Mouse (Mus musculus): ENCODE results near the gene Gpr89. TPM values are rescaled to one million over a fixed set of nuclear protein-coding genes. Genes with fewer than 3 reads are reported as not detected.
A peak's percentile ranks its signal among the peaks of the same experiment; 100 is the strongest.

Gene Gpr89
- total RNA-seq, 2 experiments from 2014 or later = 14.8 to 18.3 TPM

- no peak for DNase-seq
- intact Hi-C loops (cut with DNase I) = no loop called here
These were observed 30.2 kb downstream of the Gpr89 start for GRCm38 (mm10) chr3:96874808-96875571.

DNA sequence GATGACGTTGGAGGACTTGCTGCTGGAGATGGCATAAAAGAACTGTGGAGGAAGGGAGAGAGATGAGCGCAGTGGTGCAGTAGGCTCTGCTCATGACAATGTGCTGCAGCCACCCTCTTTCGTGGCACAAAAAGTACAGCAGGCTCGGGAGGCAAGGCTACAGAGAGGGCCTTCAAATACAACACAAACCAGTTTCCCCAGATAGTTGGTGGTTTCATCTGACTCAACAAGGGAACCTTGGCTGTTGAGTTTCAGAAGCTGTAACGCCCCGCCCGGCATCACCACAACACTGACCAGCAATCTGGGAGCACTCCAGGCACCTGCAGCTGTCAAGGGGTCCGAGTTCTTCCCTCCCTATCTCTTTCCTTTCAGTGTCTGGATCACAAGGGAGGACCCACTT is 32.6 kb downstream of the Gpr89 start:
- DNase-seq = no peak
- intact Hi-C loops (cut with DNase I) = no loop called here

DNA sequence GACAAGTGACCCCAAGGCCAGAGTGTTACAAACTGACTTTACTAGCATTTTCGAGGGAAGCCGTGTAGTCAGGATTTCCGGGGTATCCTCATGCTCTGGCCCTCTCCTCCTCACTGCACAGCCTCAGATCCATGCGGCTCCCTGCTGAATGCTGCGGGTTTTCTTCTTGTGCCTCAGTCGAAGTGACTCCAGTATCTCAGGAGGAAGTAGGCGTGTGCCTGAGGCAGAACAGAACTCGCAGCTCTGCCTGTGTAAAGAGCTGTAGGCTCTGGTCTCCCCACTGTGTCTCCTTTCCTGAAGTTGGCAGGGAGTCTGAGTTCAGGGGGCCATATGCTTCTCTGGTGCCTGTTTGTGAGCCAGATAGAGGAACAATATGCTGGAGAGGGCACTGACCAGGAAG is 34.1 kb downstream of the Gpr89 start:
- intact Hi-C loops (cut with DNase I) = no loop called here
- no peak for DNase-seq

GRCm38 (mm10) chr3:96870270-96870669 is 34.9 kb downstream of the Gpr89 start:
- intact Hi-C loops (cut with DNase I) = no loop called here
- no peak for DNase-seq

GRCm38 (mm10) chr3:96869091-96869490 is 36.1 kb downstream of the Gpr89 start:
- intact Hi-C loops (cut with DNase I) = no loop called here
- no peak for DNase-seq

- intact Hi-C loops (cut with DNase I) = no loop called here
- DNase-seq = peak in 1 of 2 experiments; percentile 10
These were observed 36.6 kb downstream of the Gpr89 start for GRCm38 (mm10) chr3:96868566-96868965.

- intact Hi-C loops (cut with DNase I) = no loop called here
These were observed 37.3 kb downstream of the Gpr89 start for GRCm38 (mm10) chr3:96867863-96868262.

GRCm38 (mm10) chr3:96860498-96860897 is 44.6 kb downstream of the Gpr89 start:
- DNase-seq = peak in 1 of 2 experiments; percentile 12
- intact Hi-C loops (cut with DNase I) = no loop called here

More at GRCm38 (mm10) chr3:96867863-96868262, 37.3 kb downstream of the Gpr89 start:
- DNase-seq = peak in 1 of 2 experiments; percentile 3

DNA sequence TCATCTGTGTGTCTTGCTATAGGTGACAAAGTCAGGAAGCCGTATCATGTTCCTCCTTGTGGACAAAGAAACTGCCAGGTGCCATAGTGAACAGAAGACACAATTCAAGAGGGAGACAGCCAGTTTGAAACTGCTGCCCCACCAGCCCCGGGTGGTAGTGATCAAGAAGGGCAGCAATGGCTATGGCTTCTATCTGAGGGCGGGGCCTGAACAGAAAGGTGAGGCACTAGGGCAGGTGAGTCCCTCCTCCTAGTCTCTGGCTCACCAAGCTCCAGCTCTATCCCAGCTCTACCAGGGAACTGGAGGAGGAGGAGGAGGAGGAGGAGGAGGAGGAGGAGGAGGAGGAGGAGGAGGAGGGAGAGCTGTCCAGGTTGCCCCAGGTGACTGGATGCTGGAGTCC is 49.3 kb downstream of the Gpr89 start:
- DNase-seq = peak in 1 of 2 experiments; percentile 5
- intact Hi-C loops (cut with DNase I) = no loop called here

DNA sequence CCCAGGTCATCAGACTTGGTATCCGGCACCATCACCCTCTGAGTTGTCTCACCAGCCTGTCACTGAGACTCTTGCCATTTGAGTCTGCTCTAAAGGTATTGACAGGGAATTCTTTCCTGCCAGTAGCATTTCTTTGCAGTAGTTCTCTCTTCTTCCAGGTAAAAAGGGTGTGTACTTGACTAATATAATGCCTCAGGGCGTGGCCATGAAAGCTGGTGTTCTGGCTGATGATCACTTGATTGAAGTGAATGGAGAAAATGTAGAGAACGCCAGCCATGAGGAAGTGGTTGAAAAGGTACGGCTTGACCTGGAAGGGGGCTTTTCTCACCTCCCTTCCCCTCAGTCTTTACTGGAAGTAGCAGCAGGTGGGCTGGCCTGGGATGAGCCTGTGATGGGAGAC is 50.8 kb downstream of the Gpr89 start:
- no peak for DNase-seq
- intact Hi-C loops (cut with DNase I) = no loop called here

- DNase-seq = no peak
- intact Hi-C loops (cut with DNase I) = no loop called here
These were observed 52.6 kb downstream of the Gpr89 start for GRCm38 (mm10) chr3:96852561-96852960.

- DNase-seq = no peak
- intact Hi-C loops (cut with DNase I) = no loop called here
These were observed 55.9 kb downstream of the Gpr89 start for GRCm38 (mm10) chr3:96849168-96849727.

GRCm38 (mm10) chr3:96848470-96848869 is 56.7 kb downstream of the Gpr89 start:
- intact Hi-C loops (cut with DNase I) = no loop called here
- DNase-seq = no peak

DNA sequence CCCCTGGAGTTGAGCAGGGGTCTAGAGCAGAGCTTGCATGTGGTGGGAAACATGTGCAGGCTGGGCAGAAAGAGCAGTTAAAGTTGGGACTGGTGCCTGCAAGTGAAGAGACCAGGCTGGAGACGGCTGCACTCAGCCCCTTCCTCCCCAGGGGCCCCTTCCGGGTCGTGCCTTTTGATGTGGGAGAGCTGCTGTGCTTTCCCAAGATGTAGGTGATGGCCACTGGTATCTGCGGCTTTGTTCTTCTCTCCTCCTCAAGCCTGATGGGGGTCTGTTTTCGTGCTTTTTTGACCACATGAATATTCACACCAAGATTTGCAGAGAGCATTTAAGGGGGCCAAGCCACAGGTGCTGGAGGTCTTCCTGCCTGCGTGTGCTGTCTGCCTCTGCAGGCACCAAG is 57.5 kb downstream of the Gpr89 start:
- intact Hi-C loops (cut with DNase I) = no loop called here
- peak in 1 of 2 experiments; percentile 7 for DNase-seq

- intact Hi-C loops (cut with DNase I) = no loop called here
- peak in 1 of 2 experiments; percentile 3 for DNase-seq
These were observed 58.2 kb downstream of the Gpr89 start for GRCm38 (mm10) chr3:96846985-96847384.

DNA sequence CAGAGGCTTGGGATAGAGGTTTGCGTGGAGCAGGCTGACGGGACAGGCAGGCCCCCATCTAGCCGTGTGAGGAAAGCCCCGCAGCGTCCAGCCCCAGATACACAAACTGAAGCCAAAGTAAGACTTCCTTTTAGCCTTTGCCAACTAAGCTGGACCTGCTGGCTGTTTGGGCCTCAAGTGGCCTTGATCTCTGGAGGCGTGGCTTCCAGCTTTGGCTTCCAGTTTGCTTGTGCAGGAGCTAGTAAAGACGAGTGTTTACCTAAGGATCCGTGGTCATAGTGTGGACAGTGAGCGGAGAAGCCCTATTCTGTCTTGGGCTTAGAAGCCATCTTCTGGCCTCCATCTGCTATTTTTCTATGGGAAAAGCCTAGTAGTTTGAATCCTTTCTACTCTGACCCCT is 59.3 kb downstream of the Gpr89 start:
- intact Hi-C loops (cut with DNase I) = no loop called here
- DNase-seq = peak in 1 of 2 experiments; percentile 9

DNA sequence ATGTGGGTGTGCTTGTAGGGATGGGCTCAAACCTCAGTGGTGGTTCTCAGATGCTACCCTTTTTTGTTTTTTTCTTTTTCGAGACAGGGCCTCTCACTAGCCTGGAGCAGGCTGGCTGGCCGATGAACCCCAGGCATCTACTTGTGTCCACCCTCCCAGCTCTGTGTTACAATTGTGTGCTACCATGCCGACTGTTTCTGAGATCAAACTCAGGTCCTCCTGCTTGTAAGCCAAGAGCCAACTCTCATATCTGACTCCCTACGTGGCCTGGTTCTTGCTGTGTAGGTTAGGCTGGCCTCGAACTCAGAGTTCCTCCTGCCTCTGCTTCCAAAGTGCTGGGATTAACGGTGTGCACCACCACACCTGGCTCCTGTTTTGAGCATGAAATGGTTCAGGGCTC is 60.0 kb downstream of the Gpr89 start:
- intact Hi-C loops (cut with DNase I) = no loop called here
- DNase-seq = peak in 1 of 2 experiments; percentile 5

DNA sequence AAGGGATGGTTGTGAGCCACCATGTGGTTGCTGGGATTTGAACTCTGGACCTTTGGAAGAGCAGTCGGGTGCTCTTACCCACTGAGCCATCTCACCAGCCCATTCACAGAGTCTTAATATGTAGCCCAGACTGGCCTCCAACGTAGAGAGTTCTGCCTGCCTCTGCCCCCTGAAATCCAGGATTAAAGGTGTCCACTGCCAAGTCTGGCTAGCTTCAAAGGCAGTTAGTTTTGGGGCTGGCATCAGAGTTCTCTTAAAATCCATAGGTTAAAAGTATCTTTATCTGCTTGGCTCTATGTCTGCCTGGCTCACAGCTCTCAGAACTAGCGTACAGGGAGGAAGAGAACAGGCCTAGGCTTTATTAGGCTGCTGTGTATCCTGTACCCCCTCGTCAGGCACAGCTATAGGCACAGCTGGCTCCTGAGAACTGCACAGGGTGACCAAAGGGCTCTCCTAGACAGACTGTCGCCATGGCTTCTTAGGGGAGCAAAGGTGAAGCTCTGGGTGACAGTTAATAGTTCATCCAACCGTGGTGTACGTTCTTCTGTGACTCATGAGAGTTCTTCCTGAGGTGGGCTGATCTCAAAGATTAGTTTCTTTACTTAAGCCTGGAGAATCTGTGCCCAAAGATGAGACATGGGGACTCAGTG is 66.0 kb downstream of the Gpr89 start:
- intact Hi-C loops (cut with DNase I) = no loop called here
- DNase-seq = peak in 1 of 2 experiments; percentile 5

- no peak for DNase-seq
- intact Hi-C loops (cut with DNase I) = no loop called here
These were observed 68.7 kb downstream of the Gpr89 start for GRCm38 (mm10) chr3:96836414-96836813.

- DNase-seq = no peak
These were observed 70.4 kb downstream of the Gpr89 start for GRCm38 (mm10) chr3:96834587-96835348.

DNA sequence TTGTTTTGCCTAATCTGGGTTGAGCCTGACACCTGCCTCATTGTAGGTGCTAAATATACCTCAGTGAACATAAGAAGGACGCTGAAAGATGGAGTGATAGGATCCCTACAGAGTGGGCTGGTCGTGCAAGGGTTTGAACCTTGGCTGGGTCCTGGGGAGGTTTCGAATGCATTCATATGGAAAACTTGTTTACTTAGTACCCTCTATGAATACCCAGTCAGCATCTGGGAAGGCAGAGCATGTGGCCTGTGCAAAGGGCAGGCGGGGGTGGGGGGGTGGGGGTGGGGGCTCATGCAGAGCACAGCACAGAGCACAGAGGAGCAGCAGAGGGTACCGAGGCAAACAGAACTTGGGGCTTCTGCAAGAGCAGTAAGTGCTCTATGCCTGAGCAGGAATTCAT is 72.2 kb downstream of the Gpr89 start:
- intact Hi-C loops (cut with DNase I) = no loop called here
- no peak for DNase-seq

More at GRCm38 (mm10) chr3:96834587-96835348, 70.4 kb downstream of the Gpr89 start:
- intact Hi-C loops (cut with DNase I) = no loop called here

All from gastrocnemius, postnatal 36 days (tissue).